Mouse (Mus musculus) embryonic facial prominence, embryonic 14.5 days (tissue): ENCODE results near the gene Rpap2. TPM values are rescaled to one million over a fixed set of nuclear protein-coding genes. Genes with fewer than 3 reads are reported as not detected.

ENCODE experiments used
- ATAC-seq: fragments of 200-750 bp; cut with Nextera tagmentation; 2 replicates; pipeline ENCODE4 v1.8.0; 2017; ENCODE audit warnings: low read depth, moderate number of reproducible peaks, moderate TSS enrichment
- DNase-seq: peaks from one replicate; pipeline ENCODE4 v3.0.0-alpha.2; 2015; ENCODE audit warnings: low spot score
- H3K27ac ChIP-seq: fragments of 300-500 bp; sonication (generic); replicated peaks from 2 replicates; pipeline ENCODE4 v1.5.1; 2014; ENCODE audit warnings: low read depth, mild to moderate bottlenecking, low read length, moderate library complexity
- H3K27me3 ChIP-seq: fragments of 300-500 bp; sonication (generic); replicated peaks from 2 replicates; pipeline ENCODE4 v1.6.1; 2014; ENCODE audit warnings: low read length; ENCODE audit not compliant: control insufficient read depth, insufficient read depth
- H3K36me3 ChIP-seq: fragments of 300-500 bp; sonication (generic); 2 replicates; pipeline ENCODE4 v1.6.1; 2014; ENCODE audit warnings: low read length, mixed read lengths; ENCODE audit not compliant: control insufficient read depth, insufficient read depth
- H3K4me1 ChIP-seq: fragments of 300-500 bp; sonication (generic); 2 replicates; pipeline ENCODE4 v1.6.1; 2014; ENCODE audit warnings: antibody characterized with exemption, low read length; ENCODE audit not compliant: control insufficient read depth, insufficient read depth
- H3K4me2 ChIP-seq: fragments of 300-500 bp; sonication (generic); 2 replicates; pipeline ENCODE4 v1.6.1; 2014; ENCODE audit warnings: low read depth, mild to moderate bottlenecking, low read length, moderate library complexity, mixed read lengths
- H3K4me3 ChIP-seq: fragments of 300-500 bp; sonication (generic); 2 replicates; pipeline ENCODE4 v1.5.1; 2014; ENCODE audit warnings: low read depth, mild to moderate bottlenecking, low read length
- H3K9ac ChIP-seq: fragments of 300-500 bp; sonication (generic); 2 replicates; pipeline ENCODE4 v1.6.1; 2014; ENCODE audit warnings: low read depth, mild to moderate bottlenecking, low read length, moderate library complexity, mixed read lengths
- H3K9me3 ChIP-seq: fragments of 300-500 bp; sonication (generic); 2 replicates; pipeline ENCODE4 v1.6.1; 2016; ENCODE audit warnings: low read length; ENCODE audit not compliant: control insufficient read depth
- WGBS: fragments of 180-500 bp; shearing (Covaris S2); extraction: QIAGEN DNeasy Blood & Tissue Kit; methylation state at CpG from one replicate; pipeline ENCODE4 v1.1.7; 2014; 5-methylcytosine and 5-hydroxymethylcytosine counted together
- polyA plus RNA-seq: library from polyadenylated mRNA; unstranded; fragments of >200 nt; fragmentation: Nextera tagmentation; extraction: Ambion mirVana; gene quantifications from 2 replicates; pipeline ENCODE4 v1.2.1, GENCODE M21; 2014

Rpap2 gene
- polyA plus RNA-seq: 19.1 and 20.9 TPM in 2 replicates

GRCm38 (mm10) chr5:107597301-107598077 is at the start of gene Rpap2, which contains the start of gene Glmn:
Rpap2 (plus strand) TSS chr5:107597373.
Glmn (minus strand) TSS chr5:107597888.
- peaks cover 16% of the 10 kb centered on the region for H3K36me3 ChIP-seq

GRCm38 (mm10) chr5:107547955-107548354 is 49.2 kb upstream of the Rpap2 start:
- H3K27ac ChIP-seq: no peak overlapping the region
- no peak overlapping the region for H3K4me3 ChIP-seq
- peaks cover 23% of the 10 kb centered on the region; the same call in 1 of the 2 replicates for H3K36me3 ChIP-seq
- H3K4me1 ChIP-seq: no peaks in the 10 kb centered on the region
- H3K9ac ChIP-seq: no peak overlapping the region
- H3K9me3 ChIP-seq: no peaks in the 10 kb centered on the region
- ATAC-seq: no peak
- 88% methylated on average over 3 of the region's 3 CpGs for WGBS
- no peak overlapping the region for H3K4me2 ChIP-seq
- H3K27me3 ChIP-seq: no peaks in the 10 kb centered on the region
- DNase-seq: no peak

More at GRCm38 (mm10) chr5:107597301-107598077, at the start of gene Rpap2, which contains the start of gene Glmn:
- peak; percentile 93 for DNase-seq
- peak within 1 kb of the TSS; percentile 88 for H3K27ac ChIP-seq
- peak within 1 kb of the TSS; percentile 83 for H3K9ac ChIP-seq
- H3K4me1 ChIP-seq: 0 out of 2 replicates have a peak, but pooled peaks cover 5% of the 10 kb centered on the region
- peak within 1 kb of the TSS; percentile 68 for H3K4me2 ChIP-seq
- peak; percentile 96 for ATAC-seq
- H3K4me3 ChIP-seq: peak within 1 kb of the TSS; percentile 71
- H3K9me3 ChIP-seq: no peaks in the 10 kb centered on the region
- H3K27me3 ChIP-seq: no peaks in the 10 kb centered on the region
- WGBS: under 1% methylated on average over 37 of the region's 64 CpGs

- WGBS: 86% methylated on average over 3 of the region's 3 CpGs
- H3K4me1 ChIP-seq: no peaks in the 10 kb centered on the region
- no peak overlapping the region for H3K4me3 ChIP-seq
- H3K9me3 ChIP-seq: no peaks in the 10 kb centered on the region
- H3K9ac ChIP-seq: no peak overlapping the region
- H3K27me3 ChIP-seq: no peaks in the 10 kb centered on the region
- H3K4me2 ChIP-seq: no peak overlapping the region
- H3K36me3 ChIP-seq: peaks cover 26% of the 10 kb centered on the region; the same call in 1 of the 2 replicates
- DNase-seq: no peak
- H3K27ac ChIP-seq: no peak overlapping the region
- ATAC-seq: no peak
Observed at GRCm38 (mm10) chr5:107548444-107548843, 48.7 kb upstream of the Rpap2 start.

GRCm38 (mm10) chr5:107554336-107554735 is 42.8 kb upstream of the Rpap2 start:
- H3K9me3 ChIP-seq: no peaks in the 10 kb centered on the region
- H3K36me3 ChIP-seq: peaks cover 49% of the 10 kb centered on the region; the same call in 1 of the 2 replicates
- no peak overlapping the region for H3K27ac ChIP-seq
- 90% methylated on average over 5 of the region's 5 CpGs for WGBS
- H3K4me1 ChIP-seq: no peaks in the 10 kb centered on the region
- no peak overlapping the region for H3K4me3 ChIP-seq
- no peak for DNase-seq
- H3K9ac ChIP-seq: no peak overlapping the region
- H3K27me3 ChIP-seq: no peaks in the 10 kb centered on the region
- no peak overlapping the region for H3K4me2 ChIP-seq
- ATAC-seq: no peak

GRCm38 (mm10) chr5:107556969-107557368 is 40.2 kb upstream of the Rpap2 start:
- no peaks in the 10 kb centered on the region for H3K4me1 ChIP-seq
- WGBS: 73% methylated on average over 3 of the region's 3 CpGs
- H3K36me3 ChIP-seq: peaks cover 56% of the 10 kb centered on the region
- no peak for DNase-seq
- H3K27ac ChIP-seq: no peak overlapping the region
- no peaks in the 10 kb centered on the region for H3K27me3 ChIP-seq
- no peak overlapping the region for H3K4me3 ChIP-seq
- no peak overlapping the region for H3K4me2 ChIP-seq
- no peaks in the 10 kb centered on the region for H3K9me3 ChIP-seq
- ATAC-seq: no peak
- no peak overlapping the region for H3K9ac ChIP-seq

GRCm38 (mm10) chr5:107569148-107569547 is 28.0 kb upstream of the Rpap2 start:
- H3K4me3 ChIP-seq: no peak overlapping the region
- H3K4me2 ChIP-seq: no peak overlapping the region
- 94% methylated on average over 9 of the region's 9 CpGs for WGBS
- H3K36me3 ChIP-seq: peaks cover 57% of the 10 kb centered on the region
- no peak overlapping the region for H3K27ac ChIP-seq
- H3K27me3 ChIP-seq: no peaks in the 10 kb centered on the region
- no peak overlapping the region for H3K9ac ChIP-seq
- no peaks in the 10 kb centered on the region for H3K9me3 ChIP-seq
- no peaks in the 10 kb centered on the region for H3K4me1 ChIP-seq
- DNase-seq: no peak
- ATAC-seq: no peak

- peak overlapping the region; percentile 68 for H3K4me2 ChIP-seq
- WGBS: 22% methylated on average over 4 of the region's 4 CpGs
- H3K4me3 ChIP-seq: peak overlapping the region; percentile 71
- H3K4me1 ChIP-seq: 0 out of 2 replicates have a peak, but pooled peaks cover 5% of the 10 kb centered on the region
- DNase-seq (peak; percentile 4), ATAC-seq (no peak)
- peak overlapping the region; percentile 83 for H3K9ac ChIP-seq
- H3K27ac ChIP-seq: no peak overlapping the region
- H3K27me3 ChIP-seq: no peaks in the 10 kb centered on the region
- peaks cover 19% of the 10 kb centered on the region for H3K36me3 ChIP-seq
- no peaks in the 10 kb centered on the region for H3K9me3 ChIP-seq
Observed at GRCm38 (mm10) chr5:107598380-107598779, 1.2 kb downstream of the Rpap2 start.

- peaks cover 41% of the 10 kb centered on the region for H3K36me3 ChIP-seq
- H3K4me1 ChIP-seq: no peaks in the 10 kb centered on the region
- WGBS: 6% methylated on average over 2 of the region's 2 CpGs
- no peak overlapping the region for H3K27ac ChIP-seq
- no peaks in the 10 kb centered on the region for H3K9me3 ChIP-seq
- H3K4me3 ChIP-seq: no peak overlapping the region
- DNase-seq (peak; percentile 63), ATAC-seq (peak; percentile 37; the same call in 1 of the 2 replicates)
- no peak overlapping the region for H3K4me2 ChIP-seq
- H3K27me3 ChIP-seq: no peaks in the 10 kb centered on the region
- H3K9ac ChIP-seq: no peak overlapping the region
Observed at GRCm38 (mm10) chr5:107611224-107611623, 14.1 kb downstream of the Rpap2 start.
